Mouse (Mus musculus) neural tube, embryonic 10.5 days (tissue): ENCODE measurements around the gene Ankrd13b.

Source experiments
- DNase-seq: peaks from one replicate; pipeline ENCODE4 v3.0.0-alpha.2; 2017; ENCODE audit warnings: low spot score; ENCODE audit errors: extremely low spot score

The Ankrd13b gene

GRCm38 (mm10) chr11:77492911-77493332 lies 3.4 kb upstream of the Ankrd13b start:
- peak; percentile 88 for DNase-seq

GRCm38 (mm10) chr11:77492311-77492871 lies 2.9 kb upstream of the Ankrd13b start:
- DNase-seq, result peak; percentile 38

GRCm38 (mm10) chr11:77491502-77492291 lies 2.2 kb upstream of the Ankrd13b start:
- no peak for DNase-seq

- DNase-seq, result peak; percentile 98
Observed at GRCm38 (mm10) chr11:77491123-77491501, 1.6 kb upstream of the Ankrd13b start.

DNA sequence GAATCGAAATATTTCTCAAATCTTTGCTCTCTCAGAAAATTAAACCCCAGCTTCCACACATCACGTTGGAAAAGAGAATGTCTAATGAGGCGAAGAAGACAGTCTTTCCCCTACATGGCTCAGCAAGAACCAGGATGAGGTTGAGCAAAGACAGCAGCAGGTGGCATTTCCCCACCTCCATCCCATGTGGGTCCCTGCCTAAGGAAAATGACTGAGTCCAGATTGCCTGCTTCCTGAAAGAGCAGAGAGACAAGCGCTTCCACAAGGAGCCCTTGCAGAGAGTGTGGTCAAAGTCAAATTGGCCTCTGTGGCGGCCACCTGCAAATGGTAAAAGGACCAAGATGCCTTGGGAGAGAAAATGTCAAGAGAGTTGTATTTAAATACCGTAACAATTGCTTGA lies 973 bp upstream of the Ankrd13b start:
- no peak for DNase-seq

DNA sequence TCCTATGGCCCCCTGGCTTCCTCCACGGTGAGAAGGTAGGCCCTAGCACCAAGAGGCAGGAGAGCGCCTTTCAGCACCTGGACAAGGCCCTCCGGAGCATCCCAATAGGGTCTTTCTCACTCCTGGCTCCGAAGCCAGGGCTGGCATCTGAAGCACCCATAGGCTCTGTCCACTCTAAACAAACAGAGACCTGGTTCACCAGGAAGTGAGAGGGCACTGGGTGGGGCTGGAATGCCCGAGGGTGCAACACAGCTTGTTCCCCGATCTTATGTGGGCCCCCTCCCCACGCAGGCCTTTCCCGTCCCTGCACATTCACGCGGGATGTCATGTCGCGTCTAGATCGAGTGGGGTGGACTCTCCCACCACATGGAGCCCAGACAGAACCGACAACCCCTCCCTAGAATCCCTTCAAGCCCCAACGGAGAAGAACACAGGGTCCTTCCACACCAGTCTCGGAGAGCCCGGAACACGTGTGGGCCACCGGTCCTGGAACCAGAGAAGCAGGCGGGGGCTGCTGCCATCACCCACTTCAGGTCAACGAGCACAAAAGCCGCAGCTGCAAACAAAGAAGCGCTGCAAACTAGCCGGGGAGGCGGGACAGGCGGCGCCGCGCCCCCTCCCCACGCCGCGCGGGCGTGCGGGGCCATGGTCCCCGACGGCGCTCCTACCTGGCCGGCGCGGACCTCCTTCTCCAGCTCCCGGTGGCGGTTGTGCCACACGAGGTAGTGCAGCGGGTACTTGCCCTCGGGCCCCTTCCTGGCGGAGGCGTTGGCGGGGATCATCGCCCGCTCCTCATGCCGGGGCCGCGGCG lies 502 bp downstream of the Ankrd13b start:
- DNase-seq, result peak; percentile 62

- DNase-seq, result no peak
Observed at GRCm38 (mm10) chr11:77486798-77487197, 2.7 kb downstream of the Ankrd13b start.

GRCm38 (mm10) chr11:77485229-77485628 lies 4.2 kb downstream of the Ankrd13b start:
- no peak for DNase-seq

GRCm38 (mm10) chr11:77483510-77484255 lies 5.8 kb downstream of the Ankrd13b start:
- no peak for DNase-seq

- no peak for DNase-seq
Observed at GRCm38 (mm10) chr11:77483043-77483442, 6.4 kb downstream of the Ankrd13b start.

DNA sequence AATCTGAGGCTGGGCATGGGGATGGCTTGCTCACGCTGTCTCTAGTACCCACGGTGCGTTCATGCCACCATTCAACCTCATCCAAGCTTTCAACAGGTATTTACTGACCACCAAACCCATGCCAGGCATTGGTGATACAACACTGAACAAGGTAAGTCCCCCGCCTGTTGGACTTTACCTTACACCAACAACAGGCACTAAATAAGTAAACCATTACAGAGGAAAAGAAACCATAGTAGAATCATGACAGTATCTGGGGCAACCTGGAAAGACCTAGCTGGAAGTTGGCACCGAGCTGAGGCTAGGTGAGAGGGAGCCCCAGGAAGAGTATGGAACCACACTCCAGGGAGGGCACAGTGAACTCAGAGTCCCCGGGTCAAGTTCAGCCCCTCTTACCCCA lies 12.6 kb downstream of the Ankrd13b start:
- no peak for DNase-seq

- DNase-seq, result no peak
Observed at GRCm38 (mm10) chr11:77476216-77476615, 13.3 kb downstream of the Ankrd13b start.

GRCm38 (mm10) chr11:77472775-77473174 lies 16.7 kb downstream of the Ankrd13b start:
- DNase-seq, result no peak

- no peak for DNase-seq
Observed at GRCm38 (mm10) chr11:77471407-77471806, 18.1 kb downstream of the Ankrd13b start.

GRCm38 (mm10) chr11:77468397-77468796 lies 21.1 kb downstream of the Ankrd13b start:
- no peak for DNase-seq

GRCm38 (mm10) chr11:77467784-77468183 lies 21.7 kb downstream of the Ankrd13b start:
- DNase-seq, result peak; percentile 54

DNA sequence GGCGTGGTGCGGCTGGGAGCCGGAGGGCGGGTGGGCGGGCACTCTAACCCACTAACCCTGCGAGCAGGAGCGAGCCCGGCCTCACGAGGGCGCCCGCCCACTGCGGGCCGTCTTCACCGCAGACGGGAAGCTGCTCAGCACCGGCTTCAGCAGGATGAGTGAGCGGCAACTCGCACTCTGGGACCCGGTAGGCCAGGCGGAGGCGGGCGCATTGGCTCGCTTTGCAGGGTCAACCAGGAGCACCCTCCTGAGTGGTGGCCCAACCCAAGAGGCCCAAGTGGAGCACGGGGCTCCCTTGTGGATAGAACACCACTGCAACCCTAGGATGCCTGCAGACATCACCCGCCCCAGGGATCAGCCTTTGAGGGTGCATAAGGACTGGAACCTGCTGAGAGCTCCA lies 22.3 kb downstream of the Ankrd13b start:
- peak; percentile 65 for DNase-seq

DNA sequence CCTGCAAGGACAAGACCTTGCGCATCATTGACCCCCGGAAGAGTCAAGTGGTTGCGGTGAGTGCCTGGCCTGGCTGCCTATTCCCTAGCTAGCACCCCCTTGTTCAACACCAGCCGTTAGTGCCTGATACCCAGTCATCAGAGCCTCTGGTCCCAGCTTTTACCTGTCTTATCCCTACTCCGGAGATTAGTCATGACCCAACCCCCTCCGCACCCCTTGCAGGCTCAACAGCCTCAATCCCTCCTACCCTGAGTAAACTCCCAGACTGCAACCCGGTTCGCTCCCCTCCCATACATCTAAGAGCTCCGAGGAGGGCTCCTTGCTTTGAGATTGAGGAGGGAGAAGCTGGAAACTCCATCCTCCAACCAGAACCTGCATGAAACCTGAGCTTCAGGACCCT lies 22.9 kb downstream of the Ankrd13b start:
- no peak for DNase-seq

GRCm38 (mm10) chr11:77465111-77465510 lies 24.4 kb downstream of the Ankrd13b start:
- no peak for DNase-seq

- DNase-seq, result no peak
Observed at GRCm38 (mm10) chr11:77464684-77465083, 24.8 kb downstream of the Ankrd13b start.

GRCm38 (mm10) chr11:77463786-77464185 lies 25.7 kb downstream of the Ankrd13b start:
- no peak for DNase-seq

- DNase-seq, result no peak
Observed at GRCm38 (mm10) chr11:77463101-77463445, 26.4 kb downstream of the Ankrd13b start.
